Mouse (Mus musculus) midbrain, postnatal 0 days (tissue): Measurements from ENCODE around the gene Zdhhc17. TPM values are rescaled to one million over a fixed set of nuclear protein-coding genes. Genes with fewer than 3 reads are reported as not detected.

ENCODE experiments used
- ATAC-seq: fragments of 200-750 bp; cut with Nextera tagmentation; 2 replicates; pipeline ENCODE4 v1.8.0; 2017; ENCODE audit warnings: moderate number of reproducible peaks, mild to moderate bottlenecking, moderate TSS enrichment, moderate library complexity; ENCODE audit not compliant: low FRiP score
- DNase-seq: peaks from one replicate; pipeline ENCODE4 v3.0.0-alpha.2; 2015; ENCODE audit warnings: low spot score
- H3K27ac ChIP-seq: fragments of 300-500 bp; sonication (generic); 2 replicates; pipeline ENCODE4 v1.5.1; 2014; ENCODE audit warnings: low read depth, mild to moderate bottlenecking, low read length, mixed read lengths
- H3K27me3 ChIP-seq: fragments of 300-500 bp; sonication (generic); 2 replicates; pipeline ENCODE4 v1.6.1; 2014; ENCODE audit warnings: low read length, control low read depth, mixed read lengths; ENCODE audit not compliant: insufficient read depth
- H3K36me3 ChIP-seq: fragments of 300-500 bp; sonication (generic); 2 replicates; pipeline ENCODE4 v1.6.1; 2014; ENCODE audit warnings: low read length, control low read depth, mixed read lengths; ENCODE audit not compliant: insufficient read depth
- H3K4me1 ChIP-seq: fragments of 300-500 bp; sonication (generic); 2 replicates; pipeline ENCODE4 v1.6.1; 2014; ENCODE audit warnings: mild to moderate bottlenecking, control low read depth, antibody characterized with exemption, low read length, mixed read lengths; ENCODE audit not compliant: insufficient read depth
- H3K4me2 ChIP-seq: fragments of 300-500 bp; sonication (generic); 2 replicates; pipeline ENCODE4 v1.6.1; 2014; ENCODE audit warnings: low read depth, mild to moderate bottlenecking, low read length, mixed read lengths; ENCODE audit not compliant: poor library complexity, severe bottlenecking
- H3K4me3 ChIP-seq: fragments of 300-500 bp; sonication (generic); 2 replicates; pipeline ENCODE4 v1.5.1; 2014; ENCODE audit warnings: low read depth, mild to moderate bottlenecking, low read length, moderate library complexity
- H3K9ac ChIP-seq: fragments of 300-500 bp; sonication (generic); replicated peaks from 2 replicates; pipeline ENCODE4 v1.6.1; 2014; ENCODE audit warnings: mild to moderate bottlenecking, low read length, moderate library complexity, mixed read lengths; ENCODE audit not compliant: poor library complexity, severe bottlenecking
- H3K9me3 ChIP-seq: fragments of 300-500 bp; sonication (generic); 2 replicates; pipeline ENCODE4 v1.6.1; 2016; ENCODE audit warnings: low read length, control low read depth
- CTCF ChIP-seq: IDR thresholded peaks from 2 replicates; pipeline ENCODE4 v1.5.1; 2016; ENCODE audit warnings: antibody characterized with exemption, mild to moderate bottlenecking
- WGBS: fragments of 180-500 bp; shearing (Covaris S2); extraction: QIAGEN DNeasy Blood & Tissue Kit; methylation state at CpG from one replicate; pipeline ENCODE4 v1.1.7; 2014; 5-methylcytosine and 5-hydroxymethylcytosine counted together
- polyA plus RNA-seq: library from polyadenylated mRNA; unstranded; fragments of >200 nt; fragmentation: Nextera tagmentation; extraction: Ambion mirVana; gene quantifications from 2 replicates; pipeline ENCODE4 v1.2.1, GENCODE M21; 2015
- total RNA-seq: library from RNA; depleted of rRNA; stranded (reverse); fragments of >200 nt; gene quantifications from 2 replicates; pipeline ENCODE4 v1.2.3, GENCODE M21; 2014

The Zdhhc17 gene
- total and polyA plus RNA-seq, 2 experiments from 2014 or later, result 44.8 to 60.9 TPM

DNA sequence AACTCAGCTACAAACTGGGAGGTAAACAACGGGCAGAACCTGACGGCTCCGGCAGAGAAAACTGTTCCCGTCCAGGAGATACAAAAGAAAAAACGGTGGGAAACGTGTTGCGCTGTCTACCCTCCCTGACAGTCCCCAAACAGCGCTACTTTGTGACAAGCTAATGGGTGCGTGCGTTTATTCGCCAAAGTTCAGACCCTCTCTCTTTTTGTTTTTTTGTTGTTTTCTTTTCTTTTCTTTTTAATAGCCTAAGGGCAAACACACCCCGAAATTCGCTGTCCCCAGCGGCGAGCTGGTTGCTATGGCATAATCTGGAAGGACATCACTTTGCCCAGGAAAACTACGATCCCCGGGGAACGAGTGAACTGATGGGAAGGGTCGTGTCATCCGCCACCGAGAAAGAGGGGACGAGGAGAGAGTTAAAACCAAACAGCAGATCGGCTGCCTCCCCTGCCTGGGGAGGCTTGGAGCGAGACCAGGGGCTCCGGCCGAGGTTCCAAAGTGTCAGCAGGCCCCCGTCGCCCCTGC, 763 bp downstream of the Zdhhc17 start:
- 0 out of 2 replicates have a peak, but pooled peaks cover 7% of the 10 kb centered on the region for H3K4me1 ChIP-seq
- no peaks in the 10 kb centered on the region for H3K36me3 ChIP-seq
- ATAC-seq (no peak), DNase-seq (no peak)
- no peaks in the 10 kb centered on the region for H3K27me3 ChIP-seq
- H3K4me3 ChIP-seq, result peak overlapping the region; percentile 92
- peak overlapping the region; percentile 68 for H3K4me2 ChIP-seq
- TF ChIP-seq CTCF, result no peak
- H3K9me3 ChIP-seq, result no peaks in the 10 kb centered on the region
- peak overlapping the region; percentile 91 for H3K27ac ChIP-seq
- under 1% methylated on average over 26 of the region's 28 CpGs for WGBS
- peak overlapping the region; percentile 99 for H3K9ac ChIP-seq

DNA sequence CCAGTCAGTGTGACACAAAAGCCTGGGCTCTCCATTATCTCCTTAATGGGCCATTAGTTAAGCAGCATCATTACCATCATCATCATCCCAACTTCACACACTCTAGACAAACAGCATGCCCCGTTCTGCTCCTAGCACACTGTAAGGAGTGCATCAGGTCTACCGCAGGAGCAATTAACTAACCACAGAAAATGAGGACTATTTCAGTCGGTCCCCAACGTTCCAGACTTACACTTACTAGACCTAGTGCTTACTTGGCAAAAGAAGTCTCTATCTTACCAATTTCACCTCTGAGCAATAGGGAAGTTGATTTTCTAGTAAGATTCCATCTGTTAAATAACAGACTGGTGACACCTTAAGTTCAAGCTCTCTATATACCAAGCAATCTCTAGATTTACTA, 2.3 kb downstream of the Zdhhc17 start:
- Histone ChIP-seq H3K27ac (no peak overlapping the region), H3K9ac (no peak overlapping the region), H3K36me3 (no peaks in the 10 kb centered on the region), H3K27me3 (no peaks in the 10 kb centered on the region), H3K4me1 (0 out of 2 replicates have a peak, but pooled peaks cover 7% of the 10 kb centered on the region), H3K9me3 (no peaks in the 10 kb centered on the region), H3K4me2 (peak overlapping the region; percentile 68), H3K4me3 (peak overlapping the region; percentile 92; the same call in 1 of the 2 replicates)
- DNase-seq (no peak), ATAC-seq (no peak)
- TF ChIP-seq CTCF, result no peak
- 89% methylated on average over 4 of the region's 4 CpGs for WGBS

DNA sequence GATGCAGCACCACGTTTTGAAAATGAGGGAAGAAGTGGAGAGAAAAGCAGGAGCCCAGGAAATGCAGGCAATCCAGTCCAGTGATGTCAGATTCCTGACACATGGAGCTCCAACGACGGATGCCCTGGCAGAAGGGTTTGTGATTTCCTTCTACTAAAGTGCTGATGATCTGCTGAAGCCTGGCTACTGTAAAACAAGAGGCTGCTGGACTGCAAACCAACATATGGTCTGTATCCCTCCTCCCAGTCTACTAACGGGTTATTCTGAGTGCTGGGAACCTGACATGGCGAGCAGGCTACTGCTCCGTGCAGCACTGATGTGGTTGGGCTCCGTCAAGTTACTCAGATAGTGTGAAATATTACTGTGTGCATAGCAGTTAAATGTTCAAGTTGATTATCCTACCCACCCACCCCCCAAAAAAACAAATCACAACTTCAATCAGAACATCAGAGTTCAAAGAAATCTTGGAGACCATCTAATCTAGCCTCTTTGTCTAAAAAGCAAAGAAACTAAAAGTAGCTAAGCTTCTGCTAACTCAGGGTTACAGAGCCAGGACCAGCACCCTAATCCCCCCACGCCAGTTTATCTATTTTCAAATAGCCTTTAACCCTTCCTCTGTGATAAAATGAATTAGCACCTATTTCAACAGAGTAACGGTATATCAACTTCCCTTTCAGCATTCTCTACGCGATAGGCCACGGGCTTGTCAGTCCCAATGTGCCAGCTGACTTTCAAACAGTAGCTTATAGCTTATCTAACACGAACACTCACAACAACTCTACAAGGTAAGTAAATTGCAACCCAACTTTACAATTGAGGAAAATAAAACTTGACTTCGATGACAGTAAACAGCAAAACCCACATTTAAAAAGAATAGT, 4.1 kb downstream of the Zdhhc17 start:
- Histone ChIP-seq H3K4me1 (0 out of 2 replicates have a peak, but pooled peaks cover 7% of the 10 kb centered on the region), H3K4me2 (no peak overlapping the region), H3K27me3 (no peaks in the 10 kb centered on the region), H3K36me3 (no peaks in the 10 kb centered on the region), H3K9ac (no peak overlapping the region), H3K9me3 (no peaks in the 10 kb centered on the region), H3K4me3 (no peak overlapping the region), H3K27ac (no peak overlapping the region)
- WGBS, result 67% methylated on average over 14 of the region's 14 CpGs
- no peak for TF ChIP-seq CTCF
- no peak for ATAC-seq
- no peak for DNase-seq

DNA sequence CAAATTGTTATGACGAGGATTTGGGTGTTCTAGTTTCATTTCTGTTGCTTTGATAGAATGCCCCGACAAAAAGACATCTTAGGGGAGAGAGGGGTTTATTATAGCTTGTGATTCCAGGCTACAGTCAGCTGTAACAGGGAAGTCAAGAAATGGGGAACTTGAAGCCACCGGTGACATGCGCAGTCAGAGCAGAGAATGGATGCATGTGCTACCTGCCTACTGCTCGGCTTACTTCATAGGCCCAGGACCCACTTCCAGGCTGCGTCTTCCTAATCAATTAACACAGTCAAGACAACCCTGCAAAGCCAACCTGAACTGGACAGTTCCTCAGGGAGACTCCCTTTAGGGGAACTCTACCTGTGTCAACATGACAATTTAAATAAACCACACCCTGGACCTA, 5.7 kb downstream of the Zdhhc17 start:
- DNase-seq (no peak), ATAC-seq (no peak)
- H3K9me3 ChIP-seq, result no peaks in the 10 kb centered on the region
- H3K27me3 ChIP-seq, result no peaks in the 10 kb centered on the region
- H3K9ac ChIP-seq, result no peak overlapping the region
- no peak overlapping the region for H3K4me3 ChIP-seq
- H3K4me2 ChIP-seq, result no peak overlapping the region
- H3K4me1 ChIP-seq, result 0 out of 2 replicates have a peak, but pooled peaks cover 9% of the 10 kb centered on the region
- H3K36me3 ChIP-seq, result no peaks in the 10 kb centered on the region
- no peak for TF ChIP-seq CTCF
- no peak overlapping the region for H3K27ac ChIP-seq
- WGBS, result 93% methylated on average over 6 of the region's 6 CpGs

DNA sequence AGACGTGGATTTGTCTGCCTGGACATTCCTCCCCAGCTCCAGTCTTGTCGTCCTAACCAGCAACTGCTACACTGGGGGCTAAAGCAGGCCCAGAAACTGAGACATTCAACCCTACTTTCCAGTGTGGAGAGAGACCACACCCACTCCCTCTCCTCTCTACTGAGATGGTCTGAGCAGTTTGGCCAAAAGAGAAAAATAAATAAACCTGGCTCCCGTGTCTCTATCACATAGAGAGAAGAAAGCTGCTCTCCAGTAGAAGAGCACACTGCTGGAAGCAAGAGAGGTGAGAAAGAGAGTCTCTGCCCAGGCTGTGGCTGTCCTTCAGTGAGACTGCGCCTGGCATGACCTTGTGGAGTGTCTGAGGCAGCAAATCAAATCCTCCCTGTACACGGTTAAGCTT, 10.7 kb downstream of the Zdhhc17 start:
- DNase-seq (no peak), ATAC-seq (no peak)
- Histone ChIP-seq H3K27me3 (no peaks in the 10 kb centered on the region), H3K4me1 (0 out of 2 replicates have a peak, but pooled peaks cover 2% of the 10 kb centered on the region), H3K9ac (no peak overlapping the region), H3K9me3 (no peaks in the 10 kb centered on the region), H3K36me3 (no peaks in the 10 kb centered on the region), H3K27ac (no peak overlapping the region), H3K4me3 (no peak overlapping the region), H3K4me2 (no peak overlapping the region)
- no peak for TF ChIP-seq CTCF
- WGBS, result 74% methylated on average over 5 of the region's 5 CpGs

DNA sequence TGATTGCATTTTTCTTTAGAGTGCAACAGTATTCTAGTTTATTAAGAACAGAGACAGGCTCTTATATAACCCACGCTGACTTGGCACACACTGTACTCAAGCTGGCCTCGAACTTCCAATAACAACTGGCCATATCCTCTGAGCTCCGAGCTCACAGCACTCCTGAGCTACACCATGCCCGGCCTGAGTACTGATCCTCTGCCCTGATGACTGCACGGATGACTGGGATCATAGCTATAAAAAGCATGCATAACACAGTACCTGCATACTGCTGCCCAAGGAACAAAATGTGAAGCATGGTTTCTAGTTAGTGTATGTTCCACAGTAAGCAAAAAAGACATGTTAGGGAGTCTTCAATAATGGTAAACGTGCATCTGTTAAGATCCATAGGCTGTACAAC, 12.8 kb downstream of the Zdhhc17 start:
- DNase-seq, result no peak
- no peaks in the 10 kb centered on the region for H3K36me3 ChIP-seq
- H3K27ac ChIP-seq, result no peak overlapping the region
- 0 out of 2 replicates have a peak, but pooled peaks cover 2% of the 10 kb centered on the region for H3K4me1 ChIP-seq
- H3K9ac ChIP-seq, result no peak overlapping the region
- H3K4me2 ChIP-seq, result no peak overlapping the region
- ATAC-seq, result no peak
- no peak overlapping the region for H3K4me3 ChIP-seq
- no peaks in the 10 kb centered on the region for H3K9me3 ChIP-seq
- 91% methylated on average over 6 of the region's 6 CpGs for WGBS
- no peak for TF ChIP-seq CTCF
- no peaks in the 10 kb centered on the region for H3K27me3 ChIP-seq
